Mouse (Mus musculus) stomach, postnatal 0 days (tissue): ENCODE measurements around the gene Tomm6. TPM values are rescaled to one million over a fixed set of nuclear protein-coding genes. Genes with fewer than 3 reads are reported as not detected.
"Not testable (repeated sequence)": the region's sequence is repeated elsewhere in the genome, so short reads cannot be mapped to it uniquely, and the experiment has no call there.

Experiments
- ATAC-seq: fragments of 200-750 bp; cut with Nextera tagmentation; 2 replicates; pipeline ENCODE4 v1.8.0; 2017; ENCODE audit not compliant: low FRiP score, low TSS enrichment
- DNase-seq: peaks from one replicate; pipeline ENCODE4 v3.0.0-alpha.2; 2016; ENCODE audit warnings: low spot score
- H3K27ac ChIP-seq: fragments of 300-500 bp; sonication (generic); replicated peaks from 2 replicates; pipeline ENCODE4 v1.5.1; 2014; ENCODE audit warnings: mild to moderate bottlenecking, control low read depth
- H3K27me3 ChIP-seq: fragments of 300-500 bp; sonication (generic); 2 replicates; pipeline ENCODE4 v1.6.1; 2014; ENCODE audit warnings: low read length; ENCODE audit not compliant: control insufficient read depth, insufficient read depth
- H3K36me3 ChIP-seq: fragments of 300-500 bp; sonication (generic); 2 replicates; pipeline ENCODE4 v1.6.1; 2014; ENCODE audit warnings: low read length, mixed read lengths; ENCODE audit not compliant: control insufficient read depth, insufficient read depth
- H3K4me1 ChIP-seq: fragments of 300-500 bp; sonication (generic); replicated peaks from 2 replicates; pipeline ENCODE4 v1.6.1; 2014; ENCODE audit warnings: antibody characterized with exemption; ENCODE audit not compliant: control insufficient read depth, insufficient read depth
- H3K4me2 ChIP-seq: fragments of 300-500 bp; sonication (generic); replicated peaks from 2 replicates; pipeline ENCODE4 v1.6.1; 2014; ENCODE audit warnings: low read depth, mild to moderate bottlenecking, control low read depth, moderate library complexity
- H3K4me3 ChIP-seq: fragments of 300-500 bp; sonication (generic); 2 replicates; pipeline ENCODE4 v1.5.1; 2014; ENCODE audit warnings: low read depth, low read length, control low read depth
- H3K9ac ChIP-seq: fragments of 300-500 bp; sonication (generic); 2 replicates; pipeline ENCODE4 v1.6.1; 2014; ENCODE audit warnings: mild to moderate bottlenecking, low read length, control low read depth, mixed read lengths
- H3K9me3 ChIP-seq: fragments of 300-500 bp; sonication (generic); 2 replicates; pipeline ENCODE4 v1.6.1; 2016; ENCODE audit warnings: low read length; ENCODE audit not compliant: control insufficient read depth
- CTCF ChIP-seq: IDR thresholded peaks from 2 replicates; pipeline ENCODE4 v1.5.1; 2016; ENCODE audit warnings: antibody characterized with exemption, low read depth, mild to moderate bottlenecking, moderate library complexity
- EP300 ChIP-seq: optimal IDR thresholded peaks from 2 replicates; pipeline ENCODE3; 2016; ENCODE audit warnings: antibody characterized with exemption
- WGBS: fragments of 180-500 bp; shearing (Covaris S2); extraction: QIAGEN DNeasy Blood & Tissue Kit; methylation state at CpG from one replicate; pipeline ENCODE4 v1.1.7; 2014; 5-methylcytosine and 5-hydroxymethylcytosine counted together
- polyA plus RNA-seq: library from polyadenylated mRNA; unstranded; fragments of >200 nt; fragmentation: Nextera tagmentation; extraction: Ambion mirVana; gene quantifications from 2 replicates; pipeline ENCODE4 v1.2.1, GENCODE M21; 2015

The Tomm6 gene
- polyA plus RNA-seq, 1 experiment from 2014 or later: 386 TPM

GRCm38 (mm10) chr17:47669166-47669565, 19.0 kb downstream of the Tomm6 start:
- ATAC-seq (no peak), DNase-seq (no peak)
- Histone ChIP-seq H3K36me3 (no peaks in the 10 kb centered on the region), H3K4me2 (no peak overlapping the region), H3K27me3 (no peaks in the 10 kb centered on the region), H3K9me3 (no peaks in the 10 kb centered on the region), H3K4me3 (no peak overlapping the region), H3K9ac (no peak overlapping the region), H3K27ac (no peak overlapping the region), H3K4me1 (peaks cover 4% of the 10 kb centered on the region)
- TF ChIP-seq EP300 (no peak), CTCF (no peak)
- WGBS: 63% methylated on average over 4 of the region's 4 CpGs

GRCm38 (mm10) chr17:47664474-47664873, 23.7 kb downstream of the Tomm6 start:
- Histone ChIP-seq H3K9ac (no peak overlapping the region), H3K4me3 (no peak overlapping the region), H3K9me3 (no peaks in the 10 kb centered on the region), H3K27me3 (no peaks in the 10 kb centered on the region), H3K27ac (no peak overlapping the region), H3K4me2 (no peak overlapping the region), H3K36me3 (no peaks in the 10 kb centered on the region), H3K4me1 (no peaks in the 10 kb centered on the region)
- no peak for DNase-seq
- TF ChIP-seq EP300 (no peak), CTCF (no peak)
- no peak for ATAC-seq
- WGBS: 84% methylated on average over 7 of the region's 7 CpGs

DNA sequence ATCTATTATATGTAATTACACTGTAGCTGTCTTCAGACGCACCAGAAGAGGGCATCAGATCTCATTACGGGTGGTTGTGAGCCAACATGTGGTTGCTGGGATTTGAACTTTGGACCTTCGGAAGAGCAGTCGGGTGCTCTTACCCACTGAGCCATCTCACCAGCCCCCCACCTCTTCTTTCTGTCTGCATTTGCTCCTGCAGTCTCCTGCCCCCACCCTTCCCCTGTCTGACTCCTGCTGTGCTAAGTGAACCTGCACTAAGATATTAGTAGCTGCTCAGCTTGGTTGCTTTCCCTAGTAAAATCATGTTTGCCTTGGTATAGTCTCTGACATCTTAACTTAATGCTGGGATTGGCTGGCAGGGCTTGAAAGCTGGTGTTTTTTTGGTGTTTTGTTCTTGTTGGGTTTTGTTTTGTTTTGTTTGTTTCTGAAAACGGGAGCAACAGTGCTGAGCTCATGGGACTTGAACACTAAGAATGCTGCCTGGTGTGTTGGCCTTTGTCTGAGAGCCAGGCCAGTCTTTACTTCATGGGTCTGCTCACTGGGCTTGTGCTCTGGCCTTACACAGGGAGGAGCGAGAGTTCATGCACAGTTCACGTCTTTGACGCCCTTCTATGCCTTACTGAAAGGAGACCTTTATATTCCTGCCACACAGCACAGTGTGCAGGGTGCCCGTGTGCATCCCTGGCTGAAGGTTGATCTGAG, 25.0 kb downstream of the Tomm6 start:
- TF ChIP-seq EP300 (no peak), CTCF (no peak)
- Histone ChIP-seq H3K9me3 (no peaks in the 10 kb centered on the region), H3K4me3 (no peak overlapping the region), H3K4me1 (no peaks in the 10 kb centered on the region), H3K36me3 (no peaks in the 10 kb centered on the region), H3K27me3 (no peaks in the 10 kb centered on the region), H3K27ac (no peak overlapping the region), H3K9ac (no peak overlapping the region), H3K4me2 (no peak overlapping the region)
- WGBS: 66% methylated on average over 9 of the region's 9 CpGs
- DNase-seq (no peak), ATAC-seq (no peak)

- no peaks in the 10 kb centered on the region for H3K27me3 ChIP-seq
- H3K4me3 ChIP-seq: no peak overlapping the region
- peak; percentile 51 for ATAC-seq
- no peaks in the 10 kb centered on the region for H3K4me1 ChIP-seq
- DNase-seq: no peak
- WGBS: 65% methylated on average over 3 of the region's 3 CpGs
- no peaks in the 10 kb centered on the region for H3K9me3 ChIP-seq
- no peak overlapping the region for H3K4me2 ChIP-seq
- no peak overlapping the region for H3K9ac ChIP-seq
- H3K27ac ChIP-seq: no peak overlapping the region
- H3K36me3 ChIP-seq: no peaks in the 10 kb centered on the region
- TF ChIP-seq CTCF (no peak), EP300 (no peak)
Measured at GRCm38 (mm10) chr17:47658741-47659243, 29.4 kb downstream of the Tomm6 start.

DNA sequence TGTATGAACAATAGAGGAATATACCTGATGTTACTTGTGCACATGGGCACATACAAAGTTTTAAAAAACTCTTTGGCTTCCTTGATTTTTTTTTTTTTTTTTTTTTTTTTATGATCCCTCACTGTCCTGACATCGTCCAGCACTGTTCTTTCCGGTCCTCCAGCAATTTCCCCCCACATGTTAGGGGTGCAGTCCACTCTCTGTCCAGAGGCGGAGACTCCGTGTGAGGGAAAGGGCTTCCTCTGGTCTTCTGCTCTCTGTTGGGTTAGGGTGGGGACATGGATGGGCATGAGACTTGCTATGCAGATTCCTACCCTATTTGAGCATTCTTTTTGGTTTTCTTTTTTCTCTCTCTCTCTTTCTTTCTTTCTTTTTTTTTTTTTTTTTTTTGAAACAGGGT, 30.3 kb downstream of the Tomm6 start:
- Histone ChIP-seq H3K4me2 (no peak overlapping the region), H3K9ac (no peak overlapping the region), H3K27ac (no peak overlapping the region), H3K36me3 (no peaks in the 10 kb centered on the region), H3K27me3 (no peaks in the 10 kb centered on the region), H3K4me1 (no peaks in the 10 kb centered on the region), H3K4me3 (no peak overlapping the region), H3K9me3 (no peaks in the 10 kb centered on the region)
- 75% methylated on average over 4 of the region's 4 CpGs for WGBS
- DNase-seq: no peak
- ATAC-seq: no peak
- TF ChIP-seq EP300: no peak
- TF ChIP-seq CTCF: no peak

DNA sequence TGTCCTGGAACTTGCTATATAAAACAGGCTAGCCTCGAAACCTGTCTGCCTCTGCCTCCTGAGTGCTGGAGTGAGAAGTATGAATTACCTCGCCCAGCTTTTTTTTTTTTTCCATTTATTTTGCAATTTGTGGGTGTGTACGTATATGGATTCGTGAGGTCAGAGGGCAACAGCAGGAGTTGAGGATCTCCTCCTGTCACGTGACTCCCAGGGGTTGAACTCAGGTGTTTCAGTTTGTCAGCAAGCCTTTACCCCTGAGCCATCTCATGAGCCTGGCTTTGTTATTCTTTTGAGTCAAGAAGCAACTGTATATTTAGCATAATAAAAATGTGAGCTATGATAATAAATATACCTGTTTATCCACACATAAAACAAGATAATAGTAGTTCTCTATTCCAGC, 32.5 kb downstream of the Tomm6 start:
- H3K27ac ChIP-seq: no peak overlapping the region
- WGBS: 73% methylated on average over 5 of the region's 5 CpGs
- no peak for ATAC-seq
- TF ChIP-seq CTCF (no peak), EP300 (no peak)
- H3K4me3 ChIP-seq: no peak overlapping the region
- no peak for DNase-seq
- no peak overlapping the region for H3K4me2 ChIP-seq
- no peaks in the 10 kb centered on the region for H3K36me3 ChIP-seq
- no peaks in the 10 kb centered on the region for H3K9me3 ChIP-seq
- H3K27me3 ChIP-seq: no peaks in the 10 kb centered on the region
- H3K4me1 ChIP-seq: no peaks in the 10 kb centered on the region
- H3K9ac ChIP-seq: no peak overlapping the region

- H3K9me3 ChIP-seq, H3K4me1 ChIP-seq, H3K27ac ChIP-seq, DNase-seq, H3K27me3 ChIP-seq, H3K9ac ChIP-seq, H3K4me3 ChIP-seq, H3K36me3 ChIP-seq, H3K4me2 ChIP-seq: not testable (repeated sequence)
- ATAC-seq: peak; percentile 65
- 93% methylated on average over 8 of the region's 8 CpGs for WGBS
Measured at GRCm38 (mm10) chr17:47654346-47654745, 33.8 kb downstream of the Tomm6 start.
